Mouse (Mus musculus): ENCODE data around the gene Fkbp8. TPM values are rescaled to one million over a fixed set of nuclear protein-coding genes. Genes with fewer than 3 reads are reported as not detected.

Gene Fkbp8
- polyA plus RNA-seq, 1 experiment from 2014 or later = 353 TPM

DNA sequence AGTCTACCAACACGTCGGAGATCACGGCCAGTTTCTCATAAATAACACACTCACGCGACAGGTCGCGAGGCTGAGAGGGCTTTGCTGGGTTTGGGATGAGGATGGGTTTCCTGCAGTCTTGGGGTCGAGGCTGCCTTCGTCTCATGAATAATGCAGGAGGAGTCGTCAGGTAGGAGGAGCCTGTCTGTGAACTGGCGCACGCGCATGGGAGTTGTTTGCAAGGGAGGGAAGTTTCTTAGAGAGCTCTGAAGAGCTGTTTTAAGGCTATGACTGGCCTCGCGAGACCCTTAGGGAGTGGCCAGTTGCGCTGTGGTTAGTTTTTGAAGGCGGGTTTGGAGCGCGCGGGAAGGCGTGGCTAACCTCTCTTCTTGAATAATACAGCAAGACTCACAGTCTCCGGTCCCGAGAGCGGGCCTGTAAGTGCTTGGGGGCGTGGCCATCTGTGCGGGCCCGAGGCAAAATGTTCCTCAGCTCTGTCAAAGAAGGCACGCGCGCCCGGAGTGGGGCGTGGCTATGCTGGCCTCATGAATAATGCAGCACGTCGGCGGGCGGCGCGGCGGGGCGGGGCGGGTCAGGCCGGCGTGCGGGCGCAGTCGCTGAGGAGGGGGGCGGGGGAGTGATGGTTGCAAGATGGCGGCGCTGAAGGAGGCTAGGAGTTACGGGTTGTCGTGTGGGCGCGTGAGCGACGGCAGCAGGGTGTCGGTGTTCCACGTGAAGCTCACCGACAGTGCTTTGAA, 11.7 kb downstream of the Fkbp8 start, which contains the start of gene Ell:
Gene Ell (plus strand): TSS at position 381 of the 737 bp plus-strand sequence.
- H3K36me3 ChIP-seq (ENCODE audit: insufficient read depth, low read length) = peaks cover 28% of the 10 kb centered on the region
- H3K9ac ChIP-seq (replicated peaks; ENCODE audit: low read length) = peak within 1 kb of the TSS; percentile 94
- H3K27ac ChIP-seq (ENCODE audit: low read length) = peak within 1 kb of the TSS; percentile 98
- WGBS = under 1% methylated on average over 58 of the region's 58 CpGs
- peak; percentile 91 for ATAC-seq (ENCODE audit: low FRiP score, low TSS enrichment)
- no peaks in the 10 kb centered on the region for H3K9me3 ChIP-seq (ENCODE audit: low read length)
- H3K4me1 ChIP-seq (ENCODE audit: insufficient read depth, low read length) = peaks cover 32% of the 10 kb centered on the region
- peak within 1 kb of the TSS; percentile 86 for H3K4me2 ChIP-seq (replicated peaks; ENCODE audit: low read depth, low read length)
- no peaks in the 10 kb centered on the region for H3K27me3 ChIP-seq (ENCODE audit: insufficient read depth, low read length)
- H3K4me3 ChIP-seq (ENCODE audit: low read length) = peak within 1 kb of the TSS; percentile 92

DNA sequence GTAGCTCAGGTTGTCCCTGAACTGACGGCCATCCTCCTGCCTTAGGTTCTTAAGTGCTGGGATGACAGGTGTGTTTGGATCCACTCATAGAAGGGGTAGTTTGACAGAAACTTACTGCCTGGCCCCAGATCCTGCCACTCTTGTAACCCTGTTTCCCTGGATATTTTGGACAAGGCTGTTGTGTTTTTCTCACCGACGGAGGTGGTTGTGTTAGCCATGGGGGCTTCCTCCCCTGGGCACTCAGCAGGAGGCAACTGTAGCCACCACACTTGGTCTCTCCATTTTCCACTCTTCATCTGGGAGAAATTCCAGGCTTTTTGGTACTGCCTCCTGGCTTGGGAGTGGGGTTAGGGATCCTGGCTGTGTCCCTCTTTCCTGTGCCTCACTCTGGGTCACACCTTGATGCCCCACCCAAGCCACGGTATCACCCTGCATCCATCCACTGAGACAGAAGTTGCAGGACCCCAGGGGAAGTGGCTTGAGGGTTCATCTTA, 12.5 kb downstream of the Fkbp8 start:
- peak overlapping the region; percentile 98 for H3K27ac ChIP-seq (ENCODE audit: low read length)
- peaks cover 36% of the 10 kb centered on the region for H3K4me1 ChIP-seq (ENCODE audit: insufficient read depth, low read length)
- ATAC-seq (ENCODE audit: low FRiP score, low TSS enrichment) = no peak
- no peaks in the 10 kb centered on the region for H3K9me3 ChIP-seq (ENCODE audit: low read length)
- peak overlapping the region; percentile 94 for H3K9ac ChIP-seq (replicated peaks; ENCODE audit: low read length)
- no peaks in the 10 kb centered on the region for H3K27me3 ChIP-seq (ENCODE audit: insufficient read depth, low read length)
- peak overlapping the region; percentile 92 for H3K4me3 ChIP-seq (ENCODE audit: low read length)
- H3K4me2 ChIP-seq (replicated peaks; ENCODE audit: low read depth, low read length) = peak overlapping the region; percentile 86
- peaks cover 22% of the 10 kb centered on the region for H3K36me3 ChIP-seq (ENCODE audit: insufficient read depth, low read length)
- WGBS = 5% methylated on average over 4 of the region's 4 CpGs

DNA sequence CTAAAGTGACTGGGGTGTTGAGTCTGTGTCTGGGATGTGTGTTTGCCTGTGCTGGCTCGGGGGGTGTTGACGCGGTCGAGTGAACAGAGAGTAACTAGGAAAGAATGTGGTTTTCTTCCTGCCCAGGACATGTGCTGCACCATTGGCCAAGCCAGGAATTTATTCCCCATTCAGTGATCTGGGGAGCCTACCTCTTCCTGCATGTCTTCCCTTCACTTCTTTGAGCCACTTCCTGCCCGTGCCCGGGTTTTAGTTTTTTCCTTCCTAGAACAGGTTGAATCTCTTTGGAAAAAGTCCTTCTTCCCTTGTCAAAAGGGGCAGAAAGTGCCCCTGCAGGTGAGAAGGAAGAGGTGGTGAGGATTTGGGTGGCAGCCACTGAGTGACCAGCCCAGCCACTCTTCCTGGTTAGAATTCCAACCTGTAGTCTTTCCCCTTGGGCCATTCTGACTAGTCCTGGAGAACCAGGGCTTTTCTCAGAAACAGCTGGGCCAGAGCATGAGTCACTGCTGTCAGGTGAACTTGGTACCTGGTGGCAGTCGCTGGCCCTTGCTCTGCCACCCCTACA, 13.1 kb downstream of the Fkbp8 start:
- Histone ChIP-seq H3K9me3 (ENCODE audit: low read length) (no peaks in the 10 kb centered on the region), H3K9ac (replicated peaks; ENCODE audit: low read length) (peak overlapping the region; percentile 94), H3K4me1 (ENCODE audit: insufficient read depth, low read length) (peaks cover 38% of the 10 kb centered on the region), H3K27ac (ENCODE audit: low read length) (peak overlapping the region; percentile 98), H3K27me3 (ENCODE audit: insufficient read depth, low read length) (no peaks in the 10 kb centered on the region), H3K4me3 (ENCODE audit: low read length) (peak overlapping the region; percentile 92), H3K4me2 (replicated peaks; ENCODE audit: low read depth, low read length) (peak overlapping the region; percentile 86), H3K36me3 (ENCODE audit: insufficient read depth, low read length) (peaks cover 17% of the 10 kb centered on the region)
- WGBS = 28% methylated on average over 7 of the region's 7 CpGs
- no peak for ATAC-seq (ENCODE audit: low FRiP score, low TSS enrichment)

DNA sequence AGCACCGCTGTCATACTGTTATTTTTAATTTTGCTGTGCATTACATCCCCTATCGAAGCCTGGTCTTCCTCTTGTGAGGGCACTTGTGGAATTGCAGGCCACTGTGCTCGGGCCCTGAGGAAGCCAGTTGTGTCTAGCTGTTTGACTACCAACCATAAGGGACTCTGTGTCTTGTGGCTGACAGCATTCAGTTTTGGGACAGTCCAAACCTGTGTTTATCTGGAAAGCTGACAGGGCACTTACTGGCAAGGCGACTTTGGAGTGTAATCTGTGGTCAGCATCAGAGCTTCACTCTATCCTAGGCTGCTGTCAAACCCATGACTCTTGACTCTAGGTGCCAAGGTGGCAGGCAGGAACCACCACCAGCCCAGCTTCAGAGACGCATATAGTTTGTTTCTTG, 13.6 kb downstream of the Fkbp8 start:
- Histone ChIP-seq H3K4me3 (ENCODE audit: low read length) (peak overlapping the region; percentile 92), H3K4me2 (replicated peaks; ENCODE audit: low read depth, low read length) (peak overlapping the region; percentile 86), H3K9me3 (ENCODE audit: low read length) (no peaks in the 10 kb centered on the region), H3K27me3 (ENCODE audit: insufficient read depth, low read length) (no peaks in the 10 kb centered on the region), H3K27ac (ENCODE audit: low read length) (peak overlapping the region; percentile 98; the same call in 1 of the 2 replicates), H3K4me1 (ENCODE audit: insufficient read depth, low read length) (peaks cover 38% of the 10 kb centered on the region), H3K36me3 (ENCODE audit: insufficient read depth, low read length) (peaks cover 14% of the 10 kb centered on the region; the same call in 1 of the 2 replicates), H3K9ac (replicated peaks; ENCODE audit: low read length) (no peak overlapping the region; the same call in 1 of the 2 replicates)
- WGBS = 72% methylated on average over 5 of the region's 5 CpGs
- no peak for ATAC-seq (ENCODE audit: low FRiP score, low TSS enrichment)

DNA sequence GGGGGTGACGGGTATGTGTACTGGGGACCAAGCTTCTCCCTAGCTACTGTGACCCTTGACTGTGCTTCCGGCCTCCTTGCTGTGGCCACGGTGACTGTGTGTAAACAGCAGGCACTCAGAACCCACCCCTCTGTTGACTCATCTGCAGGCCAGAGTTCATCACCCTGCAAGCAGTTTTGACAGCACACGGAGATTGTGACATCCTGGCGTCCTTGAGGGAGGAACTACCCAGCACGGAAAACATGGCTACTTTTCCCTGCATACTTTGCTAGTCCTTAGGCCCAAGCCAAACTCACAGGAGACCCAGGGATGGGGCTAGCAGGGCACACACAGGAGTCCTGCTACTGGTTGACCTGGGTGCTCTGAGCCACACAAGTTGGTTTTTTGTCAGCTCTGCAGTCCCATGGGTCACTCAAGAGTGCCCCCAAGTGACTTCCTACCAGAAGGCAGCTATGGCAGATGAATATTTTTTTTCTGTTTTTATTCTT, 16.7 kb downstream of the Fkbp8 start:
- H3K4me3 ChIP-seq (ENCODE audit: low read length) = no peak overlapping the region
- 59% methylated on average over 6 of the region's 6 CpGs for WGBS
- 0 out of 2 replicates have a peak overlapping the region, but pooled peaks have one; percentile 34 for H3K27ac ChIP-seq (ENCODE audit: low read length)
- H3K4me2 ChIP-seq (replicated peaks; ENCODE audit: low read depth, low read length) = no peak overlapping the region
- no peak for ATAC-seq (ENCODE audit: low FRiP score, low TSS enrichment)
- H3K9ac ChIP-seq (replicated peaks; ENCODE audit: low read length) = peak overlapping the region; percentile 35
- H3K4me1 ChIP-seq (ENCODE audit: insufficient read depth, low read length) = peaks cover 33% of the 10 kb centered on the region
- H3K27me3 ChIP-seq (ENCODE audit: insufficient read depth, low read length) = no peaks in the 10 kb centered on the region
- H3K36me3 ChIP-seq (ENCODE audit: insufficient read depth, low read length) = 0 out of 2 replicates have a peak, but pooled peaks cover 2% of the 10 kb centered on the region
- no peaks in the 10 kb centered on the region for H3K9me3 ChIP-seq (ENCODE audit: low read length)

DNA sequence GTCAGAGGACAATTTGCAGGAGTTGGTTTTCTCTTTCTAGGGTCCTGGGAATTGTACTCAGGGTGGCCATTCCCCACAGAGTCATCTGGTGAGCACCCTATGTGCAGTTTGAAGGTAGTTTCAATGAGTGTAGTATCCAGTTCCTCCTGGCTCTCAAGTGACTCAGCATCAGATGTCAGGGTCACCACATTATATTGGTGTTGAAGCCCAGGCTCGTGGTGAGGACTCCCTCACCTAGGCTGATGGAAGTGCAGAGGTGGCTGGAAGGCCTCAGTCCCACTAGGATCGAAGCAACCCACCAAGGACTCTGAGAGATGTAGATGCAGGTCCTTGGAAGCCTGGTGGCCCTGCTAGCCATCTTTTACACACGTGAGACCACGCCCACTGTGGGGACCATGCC, 18.9 kb downstream of the Fkbp8 start:
- H3K9me3 ChIP-seq (ENCODE audit: low read length) = no peaks in the 10 kb centered on the region
- WGBS = 77% methylated on average over 4 of the region's 4 CpGs
- no peaks in the 10 kb centered on the region for H3K27me3 ChIP-seq (ENCODE audit: insufficient read depth, low read length)
- no peak overlapping the region for H3K4me2 ChIP-seq (replicated peaks; ENCODE audit: low read depth, low read length)
- no peak overlapping the region for H3K9ac ChIP-seq (replicated peaks; ENCODE audit: low read length)
- no peak overlapping the region for H3K27ac ChIP-seq (ENCODE audit: low read length)
- peaks cover 20% of the 10 kb centered on the region for H3K4me1 ChIP-seq (ENCODE audit: insufficient read depth, low read length)
- no peak for ATAC-seq (ENCODE audit: low FRiP score, low TSS enrichment)
- no peak overlapping the region for H3K4me3 ChIP-seq (ENCODE audit: low read length)
- 0 out of 2 replicates have a peak, but pooled peaks cover 2% of the 10 kb centered on the region for H3K36me3 ChIP-seq (ENCODE audit: insufficient read depth, low read length)

DNA sequence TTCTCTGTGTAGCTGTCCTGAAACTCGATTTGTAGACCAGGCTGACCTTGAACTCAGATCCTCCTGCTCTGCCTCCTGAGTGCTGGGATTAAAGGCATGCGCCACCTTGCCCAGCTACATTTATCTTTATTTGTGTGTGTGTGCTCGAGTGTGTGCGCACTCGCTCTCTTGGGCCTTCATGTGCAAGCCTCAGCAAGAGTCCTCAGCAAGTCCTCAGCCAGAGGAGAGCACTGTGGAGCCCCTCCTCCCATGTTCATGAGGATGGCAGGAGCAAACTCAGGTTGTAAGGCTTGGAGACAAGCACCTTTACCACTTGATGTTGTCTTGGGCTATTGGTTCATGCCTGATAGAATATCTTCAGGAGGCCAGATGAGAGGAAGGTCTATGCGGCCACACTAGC, 20.2 kb downstream of the Fkbp8 start:
- ATAC-seq (ENCODE audit: low FRiP score, low TSS enrichment) = no peak
- H3K36me3 ChIP-seq (ENCODE audit: insufficient read depth, low read length) = 0 out of 2 replicates have a peak, but pooled peaks cover 2% of the 10 kb centered on the region
- H3K27ac ChIP-seq (ENCODE audit: low read length) = 0 out of 2 replicates have a peak overlapping the region, but pooled peaks have one; percentile 18
- H3K4me3 ChIP-seq (ENCODE audit: low read length) = no peak overlapping the region
- peaks cover 23% of the 10 kb centered on the region for H3K4me1 ChIP-seq (ENCODE audit: insufficient read depth, low read length)
- no peaks in the 10 kb centered on the region for H3K27me3 ChIP-seq (ENCODE audit: insufficient read depth, low read length)
- no peak overlapping the region for H3K9ac ChIP-seq (replicated peaks; ENCODE audit: low read length)
- no peaks in the 10 kb centered on the region for H3K9me3 ChIP-seq (ENCODE audit: low read length)
- WGBS = 84% methylated on average over 6 of the region's 6 CpGs
- no peak overlapping the region for H3K4me2 ChIP-seq (replicated peaks; ENCODE audit: low read depth, low read length)

DNA sequence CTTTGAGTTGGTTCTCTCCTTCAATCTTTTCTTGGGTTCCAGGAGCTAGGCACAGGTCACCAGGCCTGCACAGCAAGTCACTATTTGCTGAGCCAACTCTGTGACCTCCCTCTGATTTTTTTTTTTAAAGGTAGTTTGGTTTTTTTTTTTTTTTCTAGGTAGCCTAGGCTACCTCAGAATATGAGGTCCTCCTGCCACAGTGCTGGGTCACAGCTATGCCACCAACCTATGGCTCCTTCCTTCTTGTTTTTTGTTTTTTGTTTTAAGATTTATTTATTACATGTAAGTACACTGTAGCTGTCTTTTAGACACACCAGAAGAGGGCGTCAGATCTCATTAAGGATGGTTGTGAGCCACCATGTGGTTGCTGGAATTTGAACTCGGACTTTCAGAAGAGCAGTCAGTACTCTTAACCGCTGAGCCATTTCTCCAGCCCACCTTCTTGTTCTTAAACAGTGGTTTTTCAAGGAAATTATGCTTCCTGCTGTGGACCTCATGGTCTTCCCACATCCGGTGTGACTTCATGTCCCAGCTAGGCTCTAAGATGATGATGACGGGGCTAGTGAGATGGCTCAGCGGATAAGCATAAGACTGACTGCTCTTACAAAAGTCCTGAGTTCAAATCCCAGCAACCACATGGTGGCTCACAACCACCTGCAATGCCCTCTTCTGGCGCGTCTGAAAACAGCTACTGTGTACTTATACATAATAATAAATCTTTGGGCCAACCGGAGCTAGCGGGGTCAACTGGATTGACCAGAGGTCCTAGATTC, 22.1 kb downstream of the Fkbp8 start:
- WGBS = 89% methylated on average over 10 of the region's 10 CpGs
- Histone ChIP-seq H3K4me3 (ENCODE audit: low read length) (no peak overlapping the region), H3K9me3 (ENCODE audit: low read length) (no peaks in the 10 kb centered on the region), H3K36me3 (ENCODE audit: insufficient read depth, low read length) (no peaks in the 10 kb centered on the region), H3K4me2 (replicated peaks; ENCODE audit: low read depth, low read length) (no peak overlapping the region), H3K27me3 (ENCODE audit: insufficient read depth, low read length) (no peaks in the 10 kb centered on the region), H3K9ac (replicated peaks; ENCODE audit: low read length) (no peak overlapping the region), H3K27ac (ENCODE audit: low read length) (no peak overlapping the region), H3K4me1 (ENCODE audit: insufficient read depth, low read length) (peaks cover 30% of the 10 kb centered on the region)
- ATAC-seq (ENCODE audit: low FRiP score, low TSS enrichment) = no peak

DNA sequence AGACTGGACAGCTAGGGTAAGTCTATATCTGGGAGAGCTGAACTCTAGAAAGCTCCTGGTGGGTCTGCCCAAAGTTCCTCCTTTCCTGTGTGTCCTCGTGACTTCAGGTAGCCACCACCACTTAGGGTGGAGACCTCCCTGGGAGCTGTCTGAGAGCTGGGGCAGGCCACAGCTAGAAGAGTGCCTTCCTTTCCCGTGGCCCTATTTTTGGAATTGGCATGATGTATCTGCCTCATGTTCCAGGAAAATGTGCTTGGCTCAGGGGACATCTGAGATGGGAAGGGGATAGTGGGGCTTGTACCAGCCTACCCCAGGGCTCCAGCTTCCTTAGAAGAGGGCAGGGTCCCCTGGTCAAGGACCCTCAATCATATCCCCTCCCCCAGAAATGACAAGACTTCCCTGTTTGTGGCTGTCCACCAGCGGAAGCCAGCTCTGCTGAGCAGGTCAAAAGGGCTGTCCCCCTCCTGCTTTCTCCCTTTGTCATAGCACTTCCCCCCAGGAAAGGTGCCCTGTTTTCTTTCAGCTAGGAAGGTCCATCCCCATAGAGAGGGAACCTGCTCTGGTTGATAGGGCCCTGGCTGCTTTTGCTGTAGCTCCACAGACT, 24.1 kb downstream of the Fkbp8 start:
- ATAC-seq (ENCODE audit: low FRiP score, low TSS enrichment) = no peak; the same call in 1 of the 2 replicates
- H3K9me3 ChIP-seq (ENCODE audit: low read length) = no peaks in the 10 kb centered on the region
- no peaks in the 10 kb centered on the region for H3K27me3 ChIP-seq (ENCODE audit: insufficient read depth, low read length)
- H3K4me1 ChIP-seq (ENCODE audit: insufficient read depth, low read length) = peaks cover 24% of the 10 kb centered on the region; the same call in 1 of the 2 replicates
- no peaks in the 10 kb centered on the region for H3K36me3 ChIP-seq (ENCODE audit: insufficient read depth, low read length)
- H3K9ac ChIP-seq (replicated peaks; ENCODE audit: low read length) = 0 out of 2 replicates have a peak overlapping the region, but pooled peaks have one; percentile 12
- H3K4me3 ChIP-seq (ENCODE audit: low read length) = no peak overlapping the region
- 47% methylated on average over 3 of the region's 3 CpGs for WGBS
- no peak overlapping the region for H3K4me2 ChIP-seq (replicated peaks; ENCODE audit: low read depth, low read length)
- H3K27ac ChIP-seq (ENCODE audit: low read length) = peak overlapping the region; percentile 32; the same call in 1 of the 2 replicates

Data from kidney, embryonic 16.5 days (tissue).